Mouse (Mus musculus) limb, embryonic 11.5 days (tissue): Measurements from ENCODE around the gene Exosc6. TPM values are rescaled to one million over a fixed set of nuclear protein-coding genes. Genes with fewer than 3 reads are reported as not detected.
"Not testable (repeated sequence)": the region's sequence is repeated elsewhere in the genome, so short reads cannot be mapped to it uniquely, and the experiment has no call there.

Source experiments
- ATAC-seq: fragments of 200-750 bp; cut with Nextera tagmentation; 2 replicates; pipeline ENCODE4 v1.8.0; 2017; ENCODE audit warnings: low read depth; ENCODE audit not compliant: insufficient number of reproducible peaks, low FRiP score, low TSS enrichment
- DNase-seq: peaks from one replicate; pipeline ENCODE4 v3.0.0-alpha.2; 2015; ENCODE audit warnings: low spot score
- H3K27ac ChIP-seq: fragments of 300-500 bp; sonication (generic); replicated peaks from 2 replicates; pipeline ENCODE4 v1.5.1; 2014; ENCODE audit warnings: low read depth, mild to moderate bottlenecking, low read length
- H3K27me3 ChIP-seq: fragments of 300-500 bp; sonication (generic); 2 replicates; pipeline ENCODE4 v1.6.1; 2014; ENCODE audit warnings: mild to moderate bottlenecking, low read length, mixed read lengths; ENCODE audit not compliant: control insufficient read depth, insufficient read depth
- H3K36me3 ChIP-seq: fragments of 300-500 bp; sonication (generic); 2 replicates; pipeline ENCODE4 v1.6.1; 2014; ENCODE audit warnings: mild to moderate bottlenecking, low read length, moderate library complexity, mixed read lengths; ENCODE audit not compliant: control insufficient read depth, insufficient read depth
- H3K4me1 ChIP-seq: fragments of 300-500 bp; sonication (generic); 2 replicates; pipeline ENCODE4 v1.6.1; 2014; ENCODE audit warnings: low read length, mixed read lengths; ENCODE audit not compliant: control insufficient read depth, insufficient read depth
- H3K4me2 ChIP-seq: fragments of 300-500 bp; sonication (generic); 2 replicates; pipeline ENCODE4 v1.6.1; 2014; ENCODE audit warnings: low read depth, mild to moderate bottlenecking, moderate library complexity; ENCODE audit not compliant: severe bottlenecking
- H3K4me3 ChIP-seq: fragments of 300-500 bp; sonication (generic); 2 replicates; pipeline ENCODE4 v1.5.1; 2014; ENCODE audit warnings: low read depth, low read length
- H3K9ac ChIP-seq: fragments of 300-500 bp; sonication (generic); 2 replicates; pipeline ENCODE4 v1.6.1; 2014; ENCODE audit warnings: mild to moderate bottlenecking, low read length
- H3K9me3 ChIP-seq: fragments of 300-500 bp; sonication (generic); 2 replicates; pipeline ENCODE4 v1.6.1; 2016; ENCODE audit warnings: low read length; ENCODE audit not compliant: control insufficient read depth
- WGBS: fragments of 180-500 bp; shearing (Covaris S2); extraction: QIAGEN DNeasy Blood & Tissue Kit; methylation state at CpG from one replicate; pipeline ENCODE4 v1.1.7; 2014; 5-methylcytosine and 5-hydroxymethylcytosine counted together
- microRNA-seq: library from miRNA; unstranded; fragments of <30 nt; microRNA quantifications from one replicate; pipeline ENCODE4, GENCODE M21; 2016
- polyA plus RNA-seq: library from polyadenylated mRNA; unstranded; fragments of >200 nt; fragmentation: Nextera tagmentation; extraction: Ambion mirVana; gene quantifications from 2 replicates; pipeline ENCODE4 v1.2.1, GENCODE M21; 2014

The Exosc6 gene
- polyA plus RNA-seq, 1 experiment from 2014 or later, result 31.1 TPM

DNA sequence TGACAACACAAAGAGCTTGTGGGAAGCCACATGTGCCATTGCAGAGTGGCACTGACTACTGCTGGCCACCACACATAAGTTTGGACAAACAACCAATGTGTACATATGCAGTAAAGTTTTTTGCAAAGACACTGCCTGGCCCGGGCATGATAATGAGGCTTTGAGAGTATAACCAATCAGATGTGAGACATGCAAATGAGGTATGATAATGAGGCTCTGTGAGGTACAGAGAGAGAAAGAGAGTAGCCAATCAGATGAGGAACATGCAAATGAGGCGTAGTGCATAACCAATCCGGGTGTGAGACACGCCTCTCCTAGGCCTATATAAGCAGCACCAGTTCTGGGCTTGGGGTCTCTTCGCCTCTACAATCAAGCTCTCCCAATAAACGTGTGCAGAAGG is 36.2 kb downstream of the Exosc6 start, which contains the start of gene Clec18a:
Clec18a (minus strand) TSS at position 101 of the 400 bp plus-strand sequence.
- not testable (repeated sequence) for H3K4me3 ChIP-seq, H3K36me3 ChIP-seq, H3K9ac ChIP-seq, DNase-seq, H3K27ac ChIP-seq, H3K4me1 ChIP-seq, H3K4me2 ChIP-seq, H3K9me3 ChIP-seq, ATAC-seq, H3K27me3 ChIP-seq
- 90% methylated on average over 4 of the region's 6 CpGs for WGBS

DNA sequence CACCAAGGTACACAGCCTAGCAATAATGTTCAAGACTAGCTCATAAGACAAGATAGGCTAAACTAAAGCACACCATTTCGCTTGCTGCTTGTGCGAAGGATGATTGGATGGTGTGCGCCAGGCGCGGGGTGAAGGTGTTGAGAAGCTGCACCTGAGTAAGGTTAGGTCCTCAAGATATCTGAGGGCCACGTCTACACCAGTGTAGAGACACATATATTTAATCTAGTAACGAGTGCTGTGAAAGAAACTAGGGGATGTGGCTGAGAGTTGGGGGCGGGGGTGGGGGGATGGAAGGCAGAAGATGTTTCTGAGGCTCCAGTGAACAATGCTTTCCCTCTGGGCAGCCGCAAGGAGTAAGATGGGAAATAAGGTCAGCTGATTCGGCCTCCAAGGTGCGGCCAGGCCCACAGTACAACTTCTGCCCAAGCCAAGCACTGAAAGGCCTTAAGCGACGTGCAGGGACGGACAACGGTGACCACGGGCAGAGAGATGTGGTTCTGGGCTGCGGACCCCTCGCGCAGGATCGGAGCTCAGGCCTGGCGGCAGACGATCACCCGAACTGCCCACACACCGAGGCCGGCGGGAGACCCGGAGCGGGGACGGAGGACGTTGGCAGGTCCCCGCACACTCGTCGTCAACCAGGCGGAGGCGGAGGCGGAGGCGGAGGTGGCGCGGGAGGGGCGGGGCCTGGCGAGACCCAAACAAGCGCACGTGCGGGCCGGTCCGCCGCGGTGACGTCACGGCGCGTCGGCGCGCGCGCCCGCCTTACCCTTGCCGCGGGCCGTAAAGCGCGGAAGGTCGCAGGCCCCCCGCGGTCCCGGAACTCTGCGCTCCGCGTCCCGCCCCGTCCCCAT is 38.0 kb downstream of the Exosc6 start, which contains the start of gene Pdpr:
Pdpr (plus strand) TSS at position 766 of the 854 bp plus-strand sequence.
- Histone ChIP-seq H3K4me3 (peak within 1 kb of the TSS; percentile 53), H3K9me3 (no peaks in the 10 kb centered on the region), H3K27ac (no peak within 1 kb of the TSS), H3K4me1 (0 out of 2 replicates have a peak, but pooled peaks cover 3% of the 10 kb centered on the region), H3K27me3 (no peaks in the 10 kb centered on the region), H3K9ac (peak within 1 kb of the TSS; percentile 63), H3K4me2 (peak within 1 kb of the TSS; percentile 67), H3K36me3 (no peaks in the 10 kb centered on the region)
- DNase-seq (peak; percentile 91), ATAC-seq (peak; percentile 94)
- WGBS, result 6% methylated on average over 57 of the region's 72 CpGs

DNA sequence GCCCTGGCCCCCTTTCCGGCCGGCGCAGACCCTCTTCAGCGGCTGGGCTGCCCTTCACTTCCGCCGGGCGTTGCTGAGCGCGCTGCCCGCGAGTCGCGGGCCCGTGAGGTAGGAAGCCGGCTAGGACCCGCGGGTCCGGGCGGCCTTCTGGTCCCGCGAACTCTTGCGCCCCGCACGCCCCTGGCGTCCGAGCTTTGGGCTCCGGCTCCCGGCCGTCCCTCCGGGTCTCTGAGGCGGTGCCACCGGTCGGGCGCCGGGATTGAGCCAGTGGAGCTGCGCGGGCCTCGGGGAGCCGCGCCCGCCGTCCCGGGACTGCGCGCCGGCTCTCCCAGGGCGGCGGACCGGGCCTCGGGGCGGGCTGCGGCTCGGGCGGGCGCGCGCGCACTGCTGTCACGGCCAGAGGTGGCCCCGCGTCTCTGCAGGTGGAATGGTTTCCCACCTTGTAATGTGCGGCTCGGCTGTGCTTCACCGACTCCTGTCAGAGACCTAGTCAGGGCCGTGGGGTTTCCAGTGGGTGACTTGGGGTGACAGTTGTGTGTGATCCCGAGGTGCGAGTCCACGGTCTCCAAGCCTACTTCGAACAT is 38.7 kb downstream of the Exosc6 start:
- H3K9me3 ChIP-seq, DNase-seq, H3K27ac ChIP-seq, H3K27me3 ChIP-seq, H3K36me3 ChIP-seq, H3K4me1 ChIP-seq: not testable (repeated sequence)
- ATAC-seq, result peak; percentile 48; the same call in 1 of the 2 replicates
- Histone ChIP-seq H3K4me2 (peak overlapping the region; percentile 67), H3K4me3 (peak overlapping the region; percentile 53), H3K9ac (peak overlapping the region; percentile 63)
- under 1% methylated on average over 50 of the region's 69 CpGs for WGBS

Small RNA genes within 50 kb of the gene (microRNA-seq; reads per million reads assigned to microRNA genes)
- gene Gm24103 (not detected), gene Mir3473d (not detected)

Other genes starting within 250 kb of the Exosc6 start
- gene Cog4, start 209.7 kb upstream of the Exosc6 start, polyA plus RNA-seq, result 75.6 and 77.1 TPM in 2 replicates
- gene Sf3b3, start 209.6 kb upstream of the Exosc6 start, polyA plus RNA-seq, result 215 and 242 TPM in 2 replicates
- gene Fuk, start 153.9 kb upstream of the Exosc6 start, polyA plus RNA-seq, result 10.2 and 10.7 TPM in 2 replicates
- gene St3gal2, start 136.4 kb upstream of the Exosc6 start, polyA plus RNA-seq, result 19.5 and 22.3 TPM in 2 replicates
- gene Ddx19a, start 58.5 kb upstream of the Exosc6 start, polyA plus RNA-seq, result 34.1 and 40.3 TPM in 2 replicates
- gene Ddx19b, start 24.6 kb upstream of the Exosc6 start, polyA plus RNA-seq, result 4.5 and 4.7 TPM in 2 replicates
- gene Aars, start 23.2 kb upstream of the Exosc6 start, polyA plus RNA-seq, result 66.1 and 78.4 TPM in 2 replicates
- gene Clec18a, start 36.1 kb downstream of the Exosc6 start, polyA plus RNA-seq, result not detected in 2 replicates
- gene Pdpr, start 38.3 kb downstream of the Exosc6 start, polyA plus RNA-seq, result 5.9 and 7.8 TPM in 2 replicates
- 76.1 and 77.4 TPM in 2 replicates for gene Glg1, start 202.9 kb downstream of the Exosc6 start, polyA plus RNA-seq
- 95.9 and 100 TPM in 2 replicates for gene Rfwd3, start 243.9 kb downstream of the Exosc6 start, polyA plus RNA-seq